Mouse (Mus musculus) embryonic facial prominence, embryonic 12.5 days (tissue): ENCODE measurements around the gene Smurf2. TPM values are rescaled to one million over a fixed set of nuclear protein-coding genes. Genes with fewer than 3 reads are reported as not detected.
"Not testable (repeated sequence)": the region's sequence is repeated elsewhere in the genome, so short reads cannot be mapped to it uniquely, and the experiment has no call there.

Source experiments
- ATAC-seq: fragments of 200-750 bp; cut with Nextera tagmentation; 2 replicates; pipeline ENCODE4 v1.8.0; 2017; ENCODE audit not compliant: insufficient number of reproducible peaks, insufficient read depth, low FRiP score, low TSS enrichment
- H3K27ac ChIP-seq: fragments of 300-500 bp; sonication (generic); 2 replicates; pipeline ENCODE4 v1.5.1; 2016; ENCODE audit warnings: mild to moderate bottlenecking
- H3K27me3 ChIP-seq: fragments of 300-500 bp; sonication (generic); 2 replicates; pipeline ENCODE4 v1.6.1; 2016; ENCODE audit warnings: mild to moderate bottlenecking, moderate library complexity
- H3K36me3 ChIP-seq: fragments of 300-500 bp; sonication (generic); 2 replicates; pipeline ENCODE4 v1.6.1; 2016; ENCODE audit warnings: mild to moderate bottlenecking
- H3K4me1 ChIP-seq: fragments of 300-500 bp; sonication (generic); 2 replicates; pipeline ENCODE4 v1.6.1; 2016
- H3K4me2 ChIP-seq: fragments of 300-500 bp; sonication (generic); replicated peaks from 2 replicates; pipeline ENCODE4 v1.6.1; 2016; ENCODE audit warnings: mild to moderate bottlenecking, moderate library complexity
- H3K4me3 ChIP-seq: fragments of 300-500 bp; sonication (generic); 2 replicates; pipeline ENCODE4 v1.5.1; 2016; ENCODE audit warnings: mild to moderate bottlenecking
- H3K9ac ChIP-seq: fragments of 300-500 bp; sonication (generic); 2 replicates; pipeline ENCODE4 v1.6.1; 2016; ENCODE audit warnings: mild to moderate bottlenecking, moderate library complexity
- H3K9me3 ChIP-seq: fragments of 300-500 bp; sonication (generic); 2 replicates; pipeline ENCODE4 v1.6.1; 2016; ENCODE audit warnings: mild to moderate bottlenecking, moderate library complexity
- WGBS: fragments of 180-500 bp; shearing (Covaris S2); methylation state at CpG from one replicate; pipeline ENCODE4 v1.1.7; 2016; 5-methylcytosine and 5-hydroxymethylcytosine counted together
- polyA plus RNA-seq: library from polyadenylated mRNA; unstranded; fragments of >200 nt; fragmentation: Nextera tagmentation; extraction: Ambion mirVana; gene quantifications from 2 replicates; pipeline ENCODE4 v1.2.1, GENCODE M21; 2016

Smurf2 gene
- polyA plus RNA-seq, 1 experiment from 2014 or later = 16.5 TPM

DNA sequence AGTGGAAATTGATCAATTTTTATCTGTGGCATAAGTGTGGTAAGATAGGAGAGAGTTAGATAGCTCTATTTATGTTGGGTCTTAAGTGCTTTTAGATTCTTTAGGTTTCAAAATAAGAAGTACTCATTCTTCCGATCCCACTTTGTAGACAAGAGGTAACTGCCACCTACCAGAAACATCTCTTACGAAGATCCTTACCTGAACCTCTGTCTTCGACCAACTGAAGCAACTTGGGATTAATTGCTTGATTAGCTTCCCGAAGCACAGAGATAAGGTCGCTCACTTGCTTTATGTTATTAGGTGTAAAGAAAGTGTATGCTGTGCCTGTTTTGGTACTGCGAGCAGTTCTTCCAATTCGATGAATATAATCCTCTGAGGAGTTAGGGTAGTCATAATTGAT, 138.2 kb downstream of the Smurf2 start:
- peaks cover 17% of the 10 kb centered on the region for H3K4me1 ChIP-seq
- not testable (repeated sequence) for H3K9ac ChIP-seq, H3K27ac ChIP-seq, H3K4me3 ChIP-seq, H3K9me3 ChIP-seq, ATAC-seq, H3K4me2 ChIP-seq, H3K27me3 ChIP-seq
- H3K36me3 ChIP-seq = peaks cover 59% of the 10 kb centered on the region
- 93% methylated on average over 7 of the region's 7 CpGs for WGBS

DNA sequence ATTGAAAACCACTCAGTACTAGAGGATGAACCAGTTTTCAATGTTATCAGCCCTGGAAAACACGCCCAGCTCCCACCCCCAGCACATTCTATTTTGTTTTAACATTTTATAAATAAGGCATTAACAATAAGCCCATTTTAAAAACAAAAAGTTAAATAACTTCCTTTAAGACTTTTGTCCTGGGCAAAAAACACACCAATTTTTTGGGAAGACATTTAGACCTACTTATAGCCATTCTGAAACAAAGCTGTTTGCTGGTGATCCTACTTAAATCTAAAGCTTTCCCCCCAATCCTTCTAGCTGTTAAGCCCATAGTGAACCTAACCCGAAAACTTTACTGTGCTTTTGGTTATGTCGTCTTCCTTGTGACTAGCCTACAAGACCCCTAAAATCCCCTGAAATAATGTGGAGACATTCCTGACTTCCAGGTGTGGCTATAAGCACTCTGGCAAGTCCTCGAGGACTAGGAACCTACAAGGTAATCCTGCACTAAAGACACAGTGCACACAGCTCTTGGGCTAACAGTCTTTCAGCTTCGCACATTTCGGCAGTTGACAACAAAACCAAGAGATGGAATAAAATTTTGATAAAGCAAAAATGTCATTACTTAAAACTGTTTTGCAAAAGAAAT, 139.8 kb downstream of the Smurf2 start:
- H3K9me3 ChIP-seq = no peaks in the 10 kb centered on the region
- H3K4me3 ChIP-seq = no peak overlapping the region
- 82% methylated on average over 6 of the region's 6 CpGs for WGBS
- peaks cover 60% of the 10 kb centered on the region for H3K36me3 ChIP-seq
- no peaks in the 10 kb centered on the region for H3K27me3 ChIP-seq
- peaks cover 12% of the 10 kb centered on the region for H3K4me1 ChIP-seq
- no peak for ATAC-seq
- H3K27ac ChIP-seq = no peak overlapping the region
- H3K4me2 ChIP-seq = no peak overlapping the region
- H3K9ac ChIP-seq = no peak overlapping the region

GRCm38 (mm10) chr11:106780089-106780425, 140.5 kb downstream of the Smurf2 start:
- H3K27me3 ChIP-seq = no peaks in the 10 kb centered on the region
- H3K4me3 ChIP-seq = peak overlapping the region; percentile 66; the same call in 1 of the 2 replicates
- no peak for ATAC-seq
- H3K9ac ChIP-seq = 0 out of 2 replicates have a peak overlapping the region, but pooled peaks have one; percentile 1
- 65% methylated on average over 4 of the region's 4 CpGs for WGBS
- H3K27ac ChIP-seq = peak overlapping the region; percentile 95; the same call in 1 of the 2 replicates
- peaks cover 6% of the 10 kb centered on the region for H3K4me1 ChIP-seq
- H3K9me3 ChIP-seq = no peaks in the 10 kb centered on the region
- no peak overlapping the region; the same call in 1 of the 2 replicates for H3K4me2 ChIP-seq
- peaks cover 57% of the 10 kb centered on the region for H3K36me3 ChIP-seq

DNA sequence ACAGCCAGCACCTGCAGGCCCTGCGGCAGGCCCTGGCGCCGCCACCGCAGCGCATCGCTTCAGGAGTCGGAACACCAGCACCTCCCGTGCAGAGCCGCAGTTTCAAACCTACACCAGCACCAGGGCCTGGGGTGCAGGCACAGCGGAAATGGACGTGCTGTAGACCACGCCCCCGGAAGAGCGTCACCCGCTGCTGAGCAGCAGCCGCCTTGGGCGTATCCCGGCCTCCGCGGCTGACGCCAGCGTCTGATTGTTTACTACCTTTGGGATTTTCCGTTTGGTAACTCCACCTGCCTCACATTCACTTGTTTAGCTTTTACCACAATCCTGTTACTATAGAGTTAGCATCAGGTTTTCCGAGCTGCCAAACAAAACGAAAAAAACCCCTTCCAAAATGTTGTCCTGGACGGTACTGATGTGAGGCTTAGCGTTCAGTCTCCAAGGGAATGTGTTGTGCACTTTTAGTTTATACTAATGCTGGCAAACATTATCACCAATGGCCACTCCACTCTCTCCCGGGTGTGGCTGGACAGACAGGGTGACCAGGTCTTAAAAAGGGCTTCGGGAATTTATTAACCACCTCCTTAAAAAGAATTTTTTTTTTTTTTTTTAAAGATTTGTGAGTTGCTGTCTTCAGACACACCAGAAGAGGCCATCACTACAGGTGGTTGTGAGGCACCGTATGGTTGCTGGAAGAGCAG, 141.0 kb downstream of the Smurf2 start, which contains the start of gene Polg2:
Gene Polg2 (minus strand): TSS at position 150 of the 701 bp plus-strand sequence.
- H3K9me3 ChIP-seq = no peaks in the 10 kb centered on the region
- H3K27me3 ChIP-seq = no peaks in the 10 kb centered on the region
- peak within 1 kb of the TSS; percentile 95 for H3K27ac ChIP-seq
- H3K4me3 ChIP-seq = peak within 1 kb of the TSS; percentile 66
- H3K4me2 ChIP-seq = peak within 1 kb of the TSS; percentile 65
- 3% methylated on average over 30 of the region's 30 CpGs for WGBS
- peaks cover 58% of the 10 kb centered on the region for H3K36me3 ChIP-seq
- H3K9ac ChIP-seq = peak within 1 kb of the TSS; percentile 75
- ATAC-seq = peak; percentile 95
- peaks cover 6% of the 10 kb centered on the region for H3K4me1 ChIP-seq

- H3K4me3 ChIP-seq = peak overlapping the region; percentile 66
- H3K27me3 ChIP-seq = no peaks in the 10 kb centered on the region
- peaks cover 6% of the 10 kb centered on the region for H3K4me1 ChIP-seq
- peak overlapping the region; percentile 65 for H3K4me2 ChIP-seq
- peaks cover 58% of the 10 kb centered on the region for H3K36me3 ChIP-seq
- H3K27ac ChIP-seq = peak overlapping the region; percentile 95
- no peaks in the 10 kb centered on the region for H3K9me3 ChIP-seq
- H3K9ac ChIP-seq = peak overlapping the region; percentile 75
- ATAC-seq = peak; percentile 75; the same call in 1 of the 2 replicates
- WGBS = 2% methylated on average over 39 of the region's 39 CpGs
These were observed 141.7 kb downstream of the Smurf2 start for GRCm38 (mm10) chr11:106778589-106779387.

DNA sequence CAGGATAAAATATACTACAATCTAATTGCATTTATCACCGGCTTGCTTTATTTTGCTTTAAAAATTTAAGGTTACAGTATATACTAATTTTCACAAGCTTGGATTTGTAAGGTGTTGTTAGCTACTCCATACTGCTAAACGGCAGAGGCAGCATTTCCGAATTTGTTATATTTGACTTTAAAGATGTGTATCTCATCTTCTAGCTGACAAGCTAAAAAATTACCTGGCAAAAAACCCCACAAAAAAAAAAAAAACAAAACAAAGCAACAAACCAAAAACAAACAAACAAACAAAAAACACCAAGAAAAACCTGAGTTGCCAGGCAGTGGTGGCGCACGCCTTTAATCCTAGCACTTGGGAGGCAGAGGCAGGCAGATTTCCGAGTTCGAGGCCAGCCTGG, 142.4 kb downstream of the Smurf2 start:
- ATAC-seq = no peak
- Histone ChIP-seq H3K4me1 (peaks cover 3% of the 10 kb centered on the region), H3K9ac (no peak overlapping the region), H3K4me3 (peak overlapping the region; percentile 66), H3K36me3 (peaks cover 57% of the 10 kb centered on the region), H3K27ac (no peak overlapping the region), H3K4me2 (peak overlapping the region; percentile 65), H3K27me3 (no peaks in the 10 kb centered on the region), H3K9me3 (no peaks in the 10 kb centered on the region)
- 93% methylated on average over 7 of the region's 7 CpGs for WGBS

- Histone ChIP-seq H3K4me1 (no peaks in the 10 kb centered on the region; the same call in 1 of the 2 replicates), H3K4me3 (no peak overlapping the region), H3K9me3 (no peaks in the 10 kb centered on the region), H3K9ac (no peak overlapping the region), H3K27ac (no peak overlapping the region), H3K36me3 (peaks cover 57% of the 10 kb centered on the region), H3K4me2 (no peak overlapping the region), H3K27me3 (no peaks in the 10 kb centered on the region)
- 90% methylated on average over 3 of the region's 3 CpGs for WGBS
- ATAC-seq = no peak
These were observed 143.1 kb downstream of the Smurf2 start for GRCm38 (mm10) chr11:106777395-106777794.

DNA sequence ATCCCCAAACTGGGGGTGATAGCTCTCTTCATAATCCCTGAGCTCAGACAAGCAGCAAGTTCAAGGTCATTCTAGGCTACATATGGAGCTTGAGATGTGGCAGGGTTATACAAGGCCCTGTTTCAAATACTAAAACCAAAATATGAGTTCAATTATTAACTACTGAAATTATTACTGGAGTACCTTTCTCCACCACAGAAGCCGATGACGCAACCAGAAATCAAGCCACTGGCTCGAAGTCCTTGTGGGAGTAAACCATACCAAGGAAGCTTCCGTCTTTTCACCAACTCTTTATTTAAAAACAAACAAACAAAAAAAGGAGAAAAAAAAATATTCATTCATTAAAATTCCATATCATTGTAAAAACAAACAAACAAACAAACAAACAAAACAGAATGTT, 143.6 kb downstream of the Smurf2 start:
- Histone ChIP-seq H3K36me3 (peaks cover 57% of the 10 kb centered on the region), H3K4me2 (no peak overlapping the region), H3K4me1 (no peaks in the 10 kb centered on the region; the same call in 1 of the 2 replicates), H3K9me3 (no peaks in the 10 kb centered on the region), H3K9ac (no peak overlapping the region), H3K27ac (no peak overlapping the region), H3K4me3 (no peak overlapping the region), H3K27me3 (no peaks in the 10 kb centered on the region)
- WGBS = 91% methylated on average over 4 of the region's 4 CpGs
- ATAC-seq = no peak

DNA sequence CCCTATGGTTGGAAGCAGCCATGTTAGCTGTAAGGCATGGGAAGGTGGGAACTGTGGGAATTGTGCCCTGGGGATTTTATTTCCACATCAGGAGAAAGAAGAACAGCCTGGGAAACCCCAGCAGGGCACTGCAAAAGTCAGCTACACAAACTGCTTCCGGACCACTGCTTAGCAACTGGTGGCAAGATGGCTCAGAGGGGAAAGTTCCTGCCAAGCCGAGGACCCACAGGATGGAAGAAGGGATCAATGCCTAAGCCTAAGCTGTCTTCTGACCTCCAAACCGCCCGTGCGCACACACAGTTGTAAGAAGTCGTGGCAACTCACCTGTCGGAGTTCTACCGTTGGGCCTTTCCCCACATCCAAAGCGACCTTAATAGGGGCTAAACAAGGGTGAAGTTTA, 147.5 kb downstream of the Smurf2 start:
- WGBS = 91% methylated on average over 9 of the region's 9 CpGs
- Histone ChIP-seq H3K27me3 (no peaks in the 10 kb centered on the region), H3K27ac (no peak overlapping the region), H3K36me3 (peaks cover 70% of the 10 kb centered on the region), H3K4me3 (no peak overlapping the region), H3K9me3 (no peaks in the 10 kb centered on the region), H3K9ac (no peak overlapping the region), H3K4me2 (no peak overlapping the region), H3K4me1 (no peaks in the 10 kb centered on the region; the same call in 1 of the 2 replicates)
- no peak for ATAC-seq

- no peak for ATAC-seq
- Histone ChIP-seq H3K4me2 (no peak overlapping the region), H3K36me3 (peaks cover 84% of the 10 kb centered on the region)
These were observed 150.1 kb downstream of the Smurf2 start for GRCm38 (mm10) chr11:106770195-106770974.

More at GRCm38 (mm10) chr11:106770195-106770974, 150.1 kb downstream of the Smurf2 start:
- no peak overlapping the region for H3K4me3 ChIP-seq
- H3K27ac ChIP-seq = no peak overlapping the region
- no peaks in the 10 kb centered on the region for H3K4me1 ChIP-seq
- 94% methylated on average over 9 of the region's 9 CpGs for WGBS
- H3K27me3 ChIP-seq = no peaks in the 10 kb centered on the region
- H3K9ac ChIP-seq = no peak overlapping the region
- H3K9me3 ChIP-seq = no peaks in the 10 kb centered on the region
